Mouse (Mus musculus): ENCODE measurements around the gene Abhd5. TPM values are rescaled to one million over a fixed set of nuclear protein-coding genes. Genes with fewer than 3 reads are reported as not detected.

The Abhd5 gene
- polyA plus RNA-seq, 1 experiment from 2014 or later: 20.9 TPM

DNA sequence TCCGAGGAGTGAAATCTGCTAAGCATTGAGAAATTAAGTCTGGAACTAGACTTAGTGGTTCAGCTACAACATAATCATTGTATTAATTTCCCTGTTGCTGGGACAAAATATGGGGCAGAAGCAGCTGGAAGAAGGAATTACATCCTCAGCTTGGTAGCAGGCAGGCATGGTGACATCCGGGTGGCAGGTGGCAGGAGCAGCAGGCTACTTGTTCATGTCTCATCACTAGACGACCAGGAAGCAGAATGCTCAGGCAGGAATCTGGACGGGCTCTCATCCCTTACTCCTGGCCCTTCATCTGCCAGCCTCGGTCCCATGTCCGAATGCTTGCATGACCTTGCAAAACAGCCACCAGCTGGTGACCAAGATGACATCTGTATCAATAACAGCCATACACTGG is 30.6 kb downstream of the Abhd5 start:
- Histone ChIP-seq H3K27me3 (no peaks in the 10 kb centered on the region), H3K4me2 (no peak overlapping the region), H3K9ac (no peak overlapping the region), H3K36me3 (peaks cover 23% of the 10 kb centered on the region), H3K4me1 (no peaks in the 10 kb centered on the region), H3K9me3 (replicated peaks) (no peaks in the 10 kb centered on the region), H3K4me3 (replicated peaks) (no peak overlapping the region), H3K27ac (no peak overlapping the region)
- no peak for ATAC-seq (replicated peaks; ENCODE audit: low FRiP score)
- 87% methylated on average over 6 of the region's 6 CpGs for WGBS

DNA sequence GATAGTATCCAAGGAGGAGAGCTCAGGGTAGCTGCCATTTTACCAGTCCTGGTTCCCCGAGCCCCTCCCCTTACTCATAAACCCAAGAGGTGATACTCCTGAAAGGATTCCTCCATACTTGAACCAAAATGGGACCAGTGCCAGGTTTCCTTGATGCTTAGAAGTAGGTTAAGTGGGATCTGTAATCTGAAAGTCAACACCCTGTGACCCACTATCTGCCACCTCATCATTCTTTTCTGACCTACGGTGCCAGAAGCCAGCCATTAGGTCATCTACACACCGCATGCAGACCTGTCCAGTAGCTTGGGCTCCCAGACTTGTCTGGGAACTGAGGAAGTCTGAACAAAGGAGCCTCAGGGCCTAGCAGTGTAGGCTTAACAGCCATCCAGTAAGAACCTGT is 34.6 kb downstream of the Abhd5 start:
- 79% methylated on average over 3 of the region's 3 CpGs for WGBS
- no peak for ATAC-seq (replicated peaks; ENCODE audit: low FRiP score)
- Histone ChIP-seq H3K36me3 (peaks cover 11% of the 10 kb centered on the region; the same call in 1 of the 2 replicates), H3K27ac (no peak overlapping the region), H3K9ac (no peak overlapping the region), H3K4me1 (no peaks in the 10 kb centered on the region), H3K9me3 (replicated peaks) (no peaks in the 10 kb centered on the region), H3K4me2 (no peak overlapping the region), H3K27me3 (no peaks in the 10 kb centered on the region), H3K4me3 (replicated peaks) (no peak overlapping the region)

DNA sequence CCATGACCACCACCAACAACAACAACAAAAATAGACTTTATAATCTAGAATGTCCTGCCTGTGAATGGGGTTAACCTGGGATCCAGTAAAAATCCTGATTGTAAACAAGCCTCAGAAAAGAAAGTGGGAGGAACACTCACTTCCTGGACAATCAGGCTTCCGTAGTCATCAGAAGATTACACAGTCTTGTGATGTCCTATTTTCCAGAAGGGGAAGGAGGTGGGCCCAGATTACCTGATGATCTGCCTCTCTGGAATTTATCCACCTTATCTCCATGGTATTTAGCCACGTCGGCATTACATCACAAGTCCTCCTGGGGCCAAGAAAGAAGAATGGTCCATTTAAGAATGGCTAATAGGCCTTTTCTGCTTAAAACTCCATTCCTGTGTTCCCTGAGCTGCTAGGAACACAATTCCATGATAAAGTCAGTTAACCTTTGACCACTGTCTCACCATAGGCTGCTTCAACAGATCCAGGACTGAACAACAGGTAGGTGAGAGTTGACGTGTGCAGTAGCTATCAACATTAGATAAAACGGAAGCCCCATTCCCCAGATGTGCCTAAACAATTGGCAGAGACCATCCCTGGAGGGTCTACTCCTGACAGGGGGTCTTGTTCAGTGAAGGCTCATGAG is 38.0 kb downstream of the Abhd5 start:
- Histone ChIP-seq H3K27me3 (no peaks in the 10 kb centered on the region), H3K36me3 (peaks cover 3% of the 10 kb centered on the region; the same call in 1 of the 2 replicates), H3K9me3 (replicated peaks) (no peaks in the 10 kb centered on the region), H3K27ac (no peak overlapping the region), H3K4me2 (no peak overlapping the region), H3K9ac (no peak overlapping the region), H3K4me1 (no peaks in the 10 kb centered on the region), H3K4me3 (replicated peaks) (no peak overlapping the region)
- WGBS: 85% methylated on average over 5 of the region's 5 CpGs
- ATAC-seq (replicated peaks; ENCODE audit: low FRiP score): no peak

DNA sequence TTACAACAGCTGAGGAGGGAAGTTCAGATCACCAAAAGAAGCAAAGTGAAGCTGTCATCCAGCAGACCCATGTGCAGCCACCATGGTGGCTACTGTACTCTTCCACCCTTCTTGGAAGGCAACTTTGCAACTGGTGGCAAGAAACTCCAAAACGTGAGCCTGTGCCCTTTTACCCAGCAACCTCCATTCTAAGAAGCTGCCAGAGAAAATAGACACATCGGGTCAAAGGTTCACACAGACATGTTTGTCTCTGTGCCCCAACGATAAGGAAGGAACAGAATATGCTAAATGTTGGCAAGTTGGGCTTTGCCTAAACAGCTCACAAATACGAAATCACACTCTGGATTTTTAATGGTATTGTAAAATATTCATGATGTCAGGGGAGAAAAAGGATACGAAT is 44.4 kb downstream of the Abhd5 start:
- no peak overlapping the region for H3K9ac ChIP-seq
- no peak overlapping the region for H3K4me2 ChIP-seq
- no peaks in the 10 kb centered on the region for H3K36me3 ChIP-seq
- H3K27me3 ChIP-seq: no peaks in the 10 kb centered on the region
- 83% methylated on average over 5 of the region's 5 CpGs for WGBS
- H3K4me1 ChIP-seq: no peaks in the 10 kb centered on the region
- H3K4me3 ChIP-seq (replicated peaks): no peak overlapping the region
- H3K27ac ChIP-seq: no peak overlapping the region
- no peak for ATAC-seq (replicated peaks; ENCODE audit: low FRiP score)
- no peaks in the 10 kb centered on the region for H3K9me3 ChIP-seq (replicated peaks)

DNA sequence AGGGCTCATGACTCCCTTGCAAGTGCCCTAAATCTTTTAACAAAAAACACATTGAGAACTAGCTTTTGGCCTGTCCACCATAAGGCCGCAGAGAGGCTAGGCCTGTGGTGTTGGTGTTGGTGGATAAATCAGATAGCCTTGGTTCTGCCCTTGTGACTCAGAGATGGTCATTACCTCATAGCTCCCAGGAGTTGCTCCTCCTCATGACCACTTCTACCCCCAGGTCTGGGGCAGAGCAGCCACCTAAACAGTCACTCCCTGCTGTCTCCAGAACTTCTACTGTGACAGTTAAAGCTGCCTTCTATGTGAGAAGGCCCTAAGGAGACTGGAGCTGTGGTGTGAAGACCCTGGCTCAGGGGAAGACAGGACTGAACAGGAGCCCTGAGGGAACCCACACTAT is 45.7 kb downstream of the Abhd5 start:
- H3K9me3 ChIP-seq (replicated peaks): no peaks in the 10 kb centered on the region
- H3K4me1 ChIP-seq: no peaks in the 10 kb centered on the region
- H3K27me3 ChIP-seq: no peaks in the 10 kb centered on the region
- 85% methylated on average over 1 of the region's 1 CpGs for WGBS
- no peak overlapping the region for H3K9ac ChIP-seq
- H3K4me2 ChIP-seq: no peak overlapping the region
- ATAC-seq (replicated peaks; ENCODE audit: low FRiP score): no peak
- H3K4me3 ChIP-seq (replicated peaks): no peak overlapping the region
- no peak overlapping the region for H3K27ac ChIP-seq
- H3K36me3 ChIP-seq: no peaks in the 10 kb centered on the region

DNA sequence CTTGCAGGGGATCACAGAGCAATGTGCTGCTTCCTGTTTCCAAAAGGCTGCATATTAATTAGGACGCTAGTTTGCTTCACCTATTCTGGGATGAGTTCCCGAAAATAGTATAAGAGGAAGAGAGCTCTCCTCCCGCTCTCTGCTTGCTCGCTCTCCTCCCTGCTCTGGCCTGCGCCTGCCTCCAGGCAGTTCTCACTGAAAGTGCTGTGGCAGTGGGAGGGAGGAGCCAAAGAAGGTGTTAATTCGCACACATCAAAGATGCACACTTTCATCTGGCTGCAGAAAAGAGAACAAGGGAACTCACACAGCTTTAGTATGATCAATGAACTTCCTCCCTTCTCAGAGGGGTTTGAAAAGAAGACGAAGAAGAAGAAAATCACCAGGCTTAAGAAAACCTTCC is 47.3 kb downstream of the Abhd5 start:
- H3K4me2 ChIP-seq: no peak overlapping the region
- no peaks in the 10 kb centered on the region for H3K4me1 ChIP-seq
- H3K27ac ChIP-seq: no peak overlapping the region
- WGBS: 33% methylated on average over 7 of the region's 7 CpGs
- H3K4me3 ChIP-seq (replicated peaks): no peak overlapping the region
- no peaks in the 10 kb centered on the region for H3K9me3 ChIP-seq (replicated peaks)
- no peak for ATAC-seq (replicated peaks; ENCODE audit: low FRiP score)
- no peaks in the 10 kb centered on the region for H3K27me3 ChIP-seq
- H3K36me3 ChIP-seq: no peaks in the 10 kb centered on the region
- H3K9ac ChIP-seq: no peak overlapping the region

DNA sequence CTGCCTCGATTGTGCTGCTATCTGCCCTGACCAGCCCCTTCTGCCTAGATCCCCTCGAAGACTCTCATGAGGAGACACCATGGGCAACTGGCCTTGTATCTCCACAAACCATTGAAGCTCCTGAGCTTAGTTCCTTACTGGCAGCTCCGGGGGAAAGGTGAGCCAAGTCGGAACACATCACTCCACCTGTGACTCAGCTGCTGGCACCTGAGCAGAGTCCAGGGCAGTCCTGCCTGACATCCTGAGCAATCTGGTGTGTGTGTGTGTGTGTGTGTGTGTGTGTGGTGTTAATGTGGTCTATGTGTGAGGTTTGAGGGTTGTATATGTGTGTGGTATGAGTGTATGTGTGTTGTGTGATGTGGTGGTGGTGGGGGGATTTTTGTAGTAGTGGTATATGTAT is 49.8 kb downstream of the Abhd5 start:
- no peak overlapping the region for H3K27ac ChIP-seq
- no peaks in the 10 kb centered on the region for H3K36me3 ChIP-seq
- no peak overlapping the region for H3K9ac ChIP-seq
- no peak overlapping the region for H3K4me3 ChIP-seq (replicated peaks)
- 88% methylated on average over 4 of the region's 4 CpGs for WGBS
- H3K4me1 ChIP-seq: no peaks in the 10 kb centered on the region
- ATAC-seq (replicated peaks; ENCODE audit: low FRiP score): no peak
- no peaks in the 10 kb centered on the region for H3K27me3 ChIP-seq
- no peak overlapping the region for H3K4me2 ChIP-seq
- H3K9me3 ChIP-seq (replicated peaks): no peaks in the 10 kb centered on the region

DNA sequence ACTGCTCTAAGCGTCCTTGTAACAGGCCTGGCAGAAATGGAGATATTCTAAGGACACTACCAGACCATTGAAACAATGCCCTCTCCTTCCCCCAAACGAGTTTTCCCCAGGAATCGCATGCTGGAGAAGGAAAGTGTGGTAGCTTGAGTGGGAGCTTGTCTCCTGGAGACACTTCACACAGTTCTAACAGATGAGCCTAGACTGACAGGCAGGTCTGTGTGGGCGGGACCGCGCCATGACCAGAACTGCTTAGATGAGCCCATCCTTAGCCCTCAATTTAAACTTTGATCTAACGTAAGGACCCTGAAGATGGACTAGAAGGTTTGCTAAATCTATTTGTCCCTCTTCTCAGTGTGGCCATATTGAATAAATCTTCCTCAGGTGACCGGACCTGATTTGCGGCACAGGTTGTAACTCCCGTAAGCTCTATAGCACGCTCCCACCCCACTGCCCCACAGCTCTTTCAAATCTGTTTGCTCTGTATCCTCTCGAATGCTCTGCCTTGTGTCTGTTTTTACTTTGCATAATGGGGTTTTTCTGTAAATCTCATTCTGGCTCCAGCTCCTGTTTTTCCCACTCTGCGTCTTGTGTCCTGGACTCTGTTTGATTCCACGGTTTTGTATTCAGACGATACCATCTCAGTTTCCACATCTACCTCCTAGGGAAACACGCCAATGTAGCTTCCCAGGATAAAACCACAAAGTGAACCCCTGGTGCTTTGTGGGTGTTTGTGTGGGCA is 59.2 kb downstream of the Abhd5 start:
- Histone ChIP-seq H3K9me3 (replicated peaks) (no peaks in the 10 kb centered on the region), H3K9ac (no peak overlapping the region), H3K27ac (no peak overlapping the region), H3K27me3 (no peaks in the 10 kb centered on the region), H3K36me3 (no peaks in the 10 kb centered on the region), H3K4me1 (no peaks in the 10 kb centered on the region), H3K4me2 (no peak overlapping the region), H3K4me3 (replicated peaks) (no peak overlapping the region)
- WGBS: 85% methylated on average over 16 of the region's 16 CpGs
- ATAC-seq (replicated peaks; ENCODE audit: low FRiP score): no peak

DNA sequence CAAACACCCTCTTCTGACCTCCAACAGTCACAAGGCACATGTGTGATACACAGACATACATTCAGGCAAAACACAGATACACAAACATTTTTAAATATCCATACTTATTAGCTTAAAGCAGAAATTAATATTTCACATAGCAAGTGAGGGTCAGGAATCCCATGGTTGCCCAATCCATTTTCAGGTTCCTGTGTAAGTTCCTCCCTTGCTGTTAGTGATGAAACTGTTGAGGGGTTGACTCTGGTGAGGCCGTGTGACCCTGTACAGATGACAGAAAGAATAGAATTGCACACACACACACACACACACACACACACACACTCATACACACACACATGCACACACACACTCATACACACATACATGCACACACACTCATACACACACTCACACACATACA is 63.2 kb downstream of the Abhd5 start:
- Histone ChIP-seq H3K27ac (no peak overlapping the region), H3K9ac (no peak overlapping the region), H3K27me3 (no peaks in the 10 kb centered on the region), H3K4me1 (no peaks in the 10 kb centered on the region), H3K4me2 (no peak overlapping the region), H3K9me3 (replicated peaks) (no peaks in the 10 kb centered on the region), H3K36me3 (no peaks in the 10 kb centered on the region), H3K4me3 (replicated peaks) (no peak overlapping the region)
- 86% methylated on average over 1 of the region's 1 CpGs for WGBS
- no peak for ATAC-seq (replicated peaks; ENCODE audit: low FRiP score)

DNA sequence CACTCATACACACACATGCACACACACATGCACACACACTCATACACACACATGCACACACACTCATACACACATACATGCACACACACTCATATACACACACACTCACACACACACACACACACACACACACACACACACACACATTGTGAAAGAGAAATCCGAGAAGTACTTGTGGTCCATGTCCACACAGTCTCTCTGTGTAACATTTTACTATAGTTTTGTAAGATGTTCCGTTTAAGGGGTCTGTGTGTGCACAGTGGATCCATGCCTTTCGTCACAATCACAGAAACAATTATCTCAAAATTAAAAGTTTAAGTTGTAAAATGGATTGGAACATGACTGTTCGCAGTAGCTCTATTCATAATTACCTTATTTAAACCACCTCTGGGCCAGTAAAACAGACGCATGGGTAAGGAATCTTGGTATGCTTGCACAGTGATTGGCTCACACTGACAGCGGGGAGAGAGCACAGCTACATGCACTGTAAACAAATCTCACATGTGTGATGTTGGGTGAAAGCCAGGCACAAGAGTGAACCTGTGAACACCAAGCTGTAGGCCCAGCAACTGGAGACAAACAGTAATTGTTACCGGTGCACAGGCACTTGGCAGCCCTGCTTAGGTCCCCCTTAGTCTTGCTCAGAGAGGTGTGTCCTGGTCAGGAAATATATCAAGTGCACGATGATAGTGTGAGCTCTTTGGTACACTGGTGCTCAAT is 63.8 kb downstream of the Abhd5 start:
- Histone ChIP-seq H3K4me3 (replicated peaks) (no peak overlapping the region), H3K36me3 (no peaks in the 10 kb centered on the region), H3K27ac (no peak overlapping the region), H3K4me1 (no peaks in the 10 kb centered on the region), H3K9me3 (replicated peaks) (no peaks in the 10 kb centered on the region), H3K27me3 (no peaks in the 10 kb centered on the region), H3K9ac (no peak overlapping the region), H3K4me2 (no peak overlapping the region)
- ATAC-seq (replicated peaks; ENCODE audit: low FRiP score): no peak
- WGBS: 85% methylated on average over 8 of the region's 8 CpGs

DNA sequence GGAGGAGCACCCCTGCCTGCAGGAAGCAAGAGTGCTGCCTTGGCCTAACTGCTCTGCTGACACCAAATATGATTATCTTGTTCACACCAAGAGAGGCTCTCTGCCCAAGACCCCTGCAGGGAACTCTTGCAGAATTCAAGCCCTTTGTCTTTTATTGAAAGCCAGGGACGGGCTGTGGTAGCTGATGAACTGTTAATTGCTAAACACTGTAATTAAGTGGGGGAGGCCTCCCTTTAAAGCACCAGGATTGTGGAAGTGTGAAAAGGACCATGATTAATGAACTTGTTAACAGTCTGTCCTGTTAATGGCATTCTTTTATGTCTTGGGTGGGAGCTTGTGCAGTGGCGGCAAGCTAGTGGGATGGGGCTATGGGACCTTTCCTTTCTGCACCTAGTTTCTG is 65.2 kb downstream of the Abhd5 start:
- 19% methylated on average over 2 of the region's 2 CpGs for whole genome bisulfite sequencing
- no peak for ATAC-seq (replicated peaks; ENCODE audit: low FRiP score)
- Histone ChIP-seq H3K27me3 (no peaks in the 10 kb centered on the region), H3K4me2 (no peak overlapping the region), H3K9me3 (replicated peaks) (no peaks in the 10 kb centered on the region), H3K36me3 (no peaks in the 10 kb centered on the region), H3K27ac (no peak overlapping the region), H3K4me1 (no peaks in the 10 kb centered on the region), H3K4me3 (replicated peaks) (no peak overlapping the region), H3K9ac (no peak overlapping the region)

DNA sequence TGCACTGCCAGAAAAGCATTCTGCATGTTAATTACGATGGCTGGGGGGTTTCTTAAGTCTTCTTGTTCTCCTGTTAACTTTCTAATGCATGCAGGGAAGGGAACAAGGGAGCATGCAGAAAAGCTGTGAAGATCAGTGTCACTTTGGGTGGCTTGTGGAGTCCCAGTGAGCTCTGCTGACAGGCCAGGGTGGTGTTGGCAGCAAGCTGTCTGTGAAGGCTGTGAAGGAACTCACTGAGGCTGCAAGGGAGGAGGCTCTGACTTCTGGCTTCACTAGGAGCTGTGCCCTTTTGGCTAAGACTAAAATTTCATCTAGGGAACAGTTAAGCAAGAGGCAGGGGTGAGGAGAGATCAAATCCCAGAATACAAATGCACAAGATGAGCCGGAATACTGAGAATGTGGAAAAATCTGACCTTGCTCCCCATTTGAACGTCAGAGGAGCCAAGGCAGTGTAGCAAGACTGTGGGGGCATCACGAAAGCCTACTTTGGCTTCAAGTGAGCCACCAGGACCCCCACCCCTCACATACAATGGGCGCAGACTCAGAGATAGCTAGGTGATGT is 68.9 kb downstream of the Abhd5 start:
- 76% methylated on average over 5 of the region's 5 CpGs for WGBS
- no peak overlapping the region for H3K9ac ChIP-seq
- ATAC-seq (replicated peaks; ENCODE audit: low FRiP score): no peak

More for the DNA sequence above, 68.9 kb downstream of the Abhd5 start:
- 0 out of 2 replicates have a peak, but pooled peaks cover 2% of the 10 kb centered on the region for H3K4me1 ChIP-seq
- no peak overlapping the region for H3K4me2 ChIP-seq
- H3K9me3 ChIP-seq (replicated peaks): no peaks in the 10 kb centered on the region
- no peak overlapping the region for H3K4me3 ChIP-seq (replicated peaks)
- H3K27me3 ChIP-seq: no peaks in the 10 kb centered on the region
- H3K36me3 ChIP-seq: no peaks in the 10 kb centered on the region
- no peak overlapping the region for H3K27ac ChIP-seq

Data from kidney, embryonic 15.5 days (tissue).